Mouse (Mus musculus) forebrain, embryonic 10.5 days (tissue): ENCODE data around the gene Trir. TPM values are rescaled to one million over a fixed set of nuclear protein-coding genes. Genes with fewer than 3 reads are reported as not detected.

ENCODE experiments used
- microRNA-seq: library from miRNA; unstranded; fragments of <30 nt; microRNA quantifications from one replicate; pipeline ENCODE4, GENCODE M21; 2017
- polyA plus RNA-seq: library from polyadenylated mRNA; unstranded; fragments of >200 nt; fragmentation: Nextera tagmentation; extraction: Ambion mirVana; gene quantifications from 2 replicates; pipeline ENCODE4 v1.2.1, GENCODE M21; 2016

Gene Trir
- polyA plus RNA-seq, 1 experiment from 2014 or later, result 123 TPM

Small RNA genes within 50 kb of the gene (microRNA-seq; reads per million reads assigned to microRNA genes)
- gene Mir7070, result 2.4 reads per million

Other genes with a start within 250 kb of the Trir start
- 0.46 and 1.8 TPM in 2 replicates for gene Nfix, start 226.5 kb upstream of the Trir start, polyA plus RNA-seq
- 2.9 and 3.5 TPM in 2 replicates for gene Dand5, start 204.0 kb upstream of the Trir start, polyA plus RNA-seq
- gene Gadd45gip1, start 195.3 kb upstream of the Trir start, polyA plus RNA-seq, result 49.1 and 49.6 TPM in 2 replicates
- gene Rad23a, start 186.2 kb upstream of the Trir start, polyA plus RNA-seq, result 130 and 137 TPM in 2 replicates
- gene Calr, start 179.9 kb upstream of the Trir start, polyA plus RNA-seq, result 735 and 764 TPM in 2 replicates
- 143 and 144 TPM in 2 replicates for gene Farsa, start 169.8 kb upstream of the Trir start, polyA plus RNA-seq
- 91.1 and 92.7 TPM in 2 replicates for gene Syce2, start 154.7 kb upstream of the Trir start, polyA plus RNA-seq
- gene Gcdh, start 132.9 kb upstream of the Trir start, polyA plus RNA-seq, result 44.6 and 49.6 TPM in 2 replicates
- 18.3 and 24.3 TPM in 2 replicates for gene Klf1, start 124.9 kb upstream of the Trir start, polyA plus RNA-seq
- gene Dnase2a, start 118.3 kb upstream of the Trir start, polyA plus RNA-seq, result 7.9 and 9.2 TPM in 2 replicates
- 2.6 and 3.8 TPM in 2 replicates for gene Mast1, start 89.5 kb upstream of the Trir start, polyA plus RNA-seq
- 1.3 and 1.8 TPM in 2 replicates for gene Rtbdn, start 79.8 kb upstream of the Trir start, polyA plus RNA-seq
- not detected in 2 replicates for gene Gm49661, start 57.4 kb upstream of the Trir start, polyA plus RNA-seq
- 1,199 and 1,255 TPM in 2 replicates for gene Prdx2, start 57.2 kb upstream of the Trir start, polyA plus RNA-seq
- gene Rnaseh2a, start 57.1 kb upstream of the Trir start, polyA plus RNA-seq, result 163 and 173 TPM in 2 replicates
- gene Junb, start 48.1 kb upstream of the Trir start, polyA plus RNA-seq, result 3.8 and 4.0 TPM in 2 replicates
- 18.3 and 19.0 TPM in 2 replicates for gene Hook2, start 36.2 kb upstream of the Trir start, polyA plus RNA-seq
- not detected in 2 replicates for gene Best2, start 12.3 kb upstream of the Trir start, polyA plus RNA-seq
- gene Asna1, start 1.5 kb upstream of the Trir start, polyA plus RNA-seq, result 164 and 166 TPM in 2 replicates
- gene Tnpo2, start 10.1 kb downstream of the Trir start, polyA plus RNA-seq, result 31.5 and 33.2 TPM in 2 replicates
- gene Fbxw9, start 33.2 kb downstream of the Trir start, polyA plus RNA-seq, result 22.9 and 26.3 TPM in 2 replicates
- gene Gm5741, start 41.2 kb downstream of the Trir start, polyA plus RNA-seq, result not detected in 2 replicates
- 67.2 and 68.5 TPM in 2 replicates for gene Dhps, start 44.9 kb downstream of the Trir start, polyA plus RNA-seq
- 139 and 142 TPM in 2 replicates for gene Wdr83os, start 53.9 kb downstream of the Trir start, polyA plus RNA-seq
- 58.4 and 63.3 TPM in 2 replicates for gene Wdr83, start 54.5 kb downstream of the Trir start, polyA plus RNA-seq
- gene Man2b1, start 56.4 kb downstream of the Trir start, polyA plus RNA-seq, result 21.9 and 24.1 TPM in 2 replicates
- gene Zfp791, start 96.3 kb downstream of the Trir start, polyA plus RNA-seq, result 1.3 and 1.9 TPM in 2 replicates
- gene Cks1brt, start 125.1 kb downstream of the Trir start, polyA plus RNA-seq, result not detected in 2 replicates
- not detected in 2 replicates for gene Olfr371, start 199.2 kb downstream of the Trir start, polyA plus RNA-seq